Mouse (Mus musculus) heart, adult 18-20 months (tissue): ENCODE measurements around the gene Gpr25. TPM values are rescaled to one million over a fixed set of nuclear protein-coding genes. Genes with fewer than 3 reads are reported as not detected.

Experiments
- DNase-seq, 2 experiments: peaks; one replicate each; pipeline ENCODE4 v3.0.0; 2021 to 2022; ENCODE audit warnings: mixed read lengths in 1 of 2
- total RNA-seq, 2 experiments: library from RNA; stranded (reverse); gene quantifications; 2 replicates each; pipeline ENCODE4 v1.2.3; 2021

Gene Gpr25
- total RNA-seq, 2 experiments from 2014 or later = not detected

- DNase-seq = peak in 1 of 2 experiments; percentile 7
Observed at GRCm38 (mm10) chr1:136232986-136233790, 27.5 kb downstream of the Gpr25 start.

- no peak for DNase-seq
Observed at GRCm38 (mm10) chr1:136232285-136232926, 28.3 kb downstream of the Gpr25 start.

- DNase-seq = no peak
Observed at GRCm38 (mm10) chr1:136231596-136231995, 29.1 kb downstream of the Gpr25 start.

- no peak for DNase-seq
Observed at GRCm38 (mm10) chr1:136230201-136230600, 30.5 kb downstream of the Gpr25 start.

GRCm38 (mm10) chr1:136229040-136229373 is 31.7 kb downstream of the Gpr25 start:
- DNase-seq = no peak

GRCm38 (mm10) chr1:136228328-136229039 is 32.2 kb downstream of the Gpr25 start:
- DNase-seq = peak; percentile 7 to 11

GRCm38 (mm10) chr1:136227870-136228269 is 32.8 kb downstream of the Gpr25 start:
- DNase-seq = peak in 1 of 2 experiments; percentile 6

- no peak for DNase-seq
Observed at GRCm38 (mm10) chr1:136226626-136227025, 34.0 kb downstream of the Gpr25 start.

GRCm38 (mm10) chr1:136225846-136226245 is 34.8 kb downstream of the Gpr25 start:
- DNase-seq = no peak

- DNase-seq = no peak
Observed at GRCm38 (mm10) chr1:136223758-136224342, 36.8 kb downstream of the Gpr25 start.

- no peak for DNase-seq
Observed at GRCm38 (mm10) chr1:136222386-136222785, 38.3 kb downstream of the Gpr25 start.

- DNase-seq = no peak
Observed at GRCm38 (mm10) chr1:136220037-136220871, 40.4 kb downstream of the Gpr25 start.

- no peak for DNase-seq
Observed at GRCm38 (mm10) chr1:136214304-136214703, 46.4 kb downstream of the Gpr25 start.

- DNase-seq = peak; percentile 13 to 33
Observed at GRCm38 (mm10) chr1:136212803-136213202, 47.9 kb downstream of the Gpr25 start, which contains the start of gene Mroh3. Gene Mroh3 (minus strand): TSS chr1:136212828.

Other genes starting within 250 kb of the Gpr25 start
- not detected for gene Ascl5, start 210.1 kb downstream of the Gpr25 start, total RNA-seq
- gene Cacna1s, start 208.1 kb downstream of the Gpr25 start, total RNA-seq = 10 to 100 TPM; 16.4 to 18.1 TPM
- gene Kif21b, start 129.5 kb downstream of the Gpr25 start, total RNA-seq = 1 to 10 TPM in 1 of 2 experiments, under 1 TPM in 1; 0.77 to 2.6 TPM
- not detected for gene Mroh3, start 48.0 kb downstream of the Gpr25 start, total RNA-seq
- not detected for gene Inava, start 26.6 kb downstream of the Gpr25 start, total RNA-seq
- gene Camsap2, start 85.2 kb upstream of the Gpr25 start, total RNA-seq = 10 to 100 TPM; 21.1 to 21.3 TPM
- 10 to 100 TPM; 12.4 to 15.3 TPM for gene Ddx59, start 154.4 kb upstream of the Gpr25 start, total RNA-seq
- under 1 TPM; 0.10 to 0.15 TPM for gene Kif14, start 205.5 kb upstream of the Gpr25 start, total RNA-seq